Mouse (Mus musculus) gastrocnemius, postnatal 4 days (tissue): Measurements from ENCODE around the gene Tnnt3. TPM values are rescaled to one million over a fixed set of nuclear protein-coding genes. Genes with fewer than 3 reads are reported as not detected.

Experiments used
- DNase-seq, 2 experiments: peaks; one replicate each; pipeline ENCODE4 v3.0.0; 2021 to 2022; ENCODE audit warnings: low spot score in 2 of 2, mixed read lengths in 2 of 2
- total RNA-seq, 2 experiments: library from RNA; stranded (reverse); gene quantifications; 2 replicates each; pipeline ENCODE4 v1.2.3; 2021

Tnnt3 gene
- total RNA-seq, 2 experiments from 2014 or later: 9,881 to 10,830 TPM

DNA sequence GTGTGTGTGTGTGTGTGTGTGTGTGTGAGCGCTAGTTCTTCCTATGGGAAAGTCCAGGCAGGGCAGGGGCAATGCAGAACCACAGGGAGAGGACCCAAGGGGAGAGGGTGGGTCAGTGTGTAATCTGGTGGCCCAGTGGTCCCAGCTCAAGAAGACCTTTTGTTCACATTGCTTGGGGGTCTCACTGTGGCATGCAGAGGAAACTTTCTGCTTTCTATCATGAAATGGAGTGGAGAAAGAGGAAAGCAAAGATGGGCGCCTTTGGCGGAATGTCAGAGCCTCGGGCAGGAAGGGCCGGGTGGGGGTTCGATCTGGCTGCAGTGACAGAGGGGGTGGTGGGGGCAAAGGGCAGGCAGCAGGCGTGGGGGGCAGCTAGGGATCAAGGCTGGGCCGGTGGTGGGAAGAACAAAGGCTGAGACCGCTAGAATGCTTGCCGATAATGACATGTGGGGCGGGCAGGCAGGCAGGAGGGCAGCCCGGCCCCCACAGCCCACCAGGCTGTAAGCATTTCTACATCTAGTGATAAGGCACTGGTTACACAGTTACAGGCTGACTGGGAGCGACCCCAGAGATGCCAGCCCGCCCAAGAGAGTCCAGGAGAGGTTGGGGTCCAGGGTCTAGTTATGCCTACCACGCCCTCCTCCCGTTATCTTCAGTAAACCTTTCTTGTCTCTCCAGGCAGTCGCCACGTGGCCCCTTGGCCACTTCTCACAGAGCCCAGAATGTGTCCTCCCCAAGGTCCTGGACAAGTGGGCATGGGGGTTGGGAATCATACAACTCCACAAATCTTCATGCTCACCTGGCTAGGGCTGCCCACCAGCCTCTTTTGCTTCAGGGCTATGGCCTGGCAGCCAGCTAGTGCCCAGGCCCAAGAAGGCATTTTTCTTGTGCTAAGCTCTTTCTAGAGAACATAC lies 62.6 kb downstream of the Tnnt3 start:
- no peak for DNase-seq

GRCm38 (mm10) chr7:142561856-142562404 lies 63.3 kb downstream of the Tnnt3 start:
- no peak for DNase-seq

GRCm38 (mm10) chr7:142563168-142563567 lies 64.5 kb downstream of the Tnnt3 start:
- no peak for DNase-seq

DNA sequence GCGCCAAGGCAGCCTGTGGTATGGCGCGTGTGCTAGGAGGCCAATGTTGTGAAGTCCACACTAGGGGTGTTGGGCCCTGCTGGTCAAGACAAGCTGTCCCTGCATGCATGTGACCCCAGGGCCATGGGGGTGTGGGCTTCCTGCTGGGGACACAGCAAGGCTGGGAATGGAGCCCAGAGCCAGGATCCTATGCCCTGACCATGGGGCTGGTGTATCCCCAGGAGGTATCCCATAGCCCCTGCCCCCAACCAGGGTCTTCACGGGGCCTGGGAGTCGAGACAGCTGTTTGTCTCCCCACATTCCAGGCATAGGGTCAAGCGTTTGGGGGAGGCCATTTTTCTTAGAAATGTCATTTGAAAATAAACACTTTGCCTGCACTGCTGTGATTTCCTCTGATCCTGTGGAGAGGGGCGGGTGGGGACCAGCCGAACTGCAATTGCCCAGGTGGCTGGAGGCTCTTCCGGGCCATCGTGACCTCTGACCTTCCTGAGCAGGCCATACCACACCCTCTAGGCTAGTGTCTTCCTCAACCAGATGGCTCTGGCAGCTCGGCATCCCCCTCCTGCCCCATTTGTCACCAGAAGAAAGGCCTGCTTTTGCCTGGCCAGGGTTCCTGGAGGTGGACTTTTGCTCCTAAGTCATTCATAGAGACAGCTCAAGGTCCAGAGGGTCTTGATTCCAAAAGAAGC lies 66.5 kb downstream of the Tnnt3 start:
- no peak for DNase-seq

Other genes starting within 250 kb of the Tnnt3 start
- gene Gm2431, start 240.5 kb upstream of the Tnnt3 start, total RNA-seq: not detected
- gene Gm4559, start 224.5 kb upstream of the Tnnt3 start, total RNA-seq: not detected
- gene Krtap5-1, start 201.7 kb upstream of the Tnnt3 start, total RNA-seq: not detected
- gene Krtap5-4, start 195.3 kb upstream of the Tnnt3 start, total RNA-seq: not detected
- 1 to 10 TPM in 1 of 2 experiments, not detected in 1; 1.1 TPM for gene Ifitm10, start 125.1 kb upstream of the Tnnt3 start, total RNA-seq
- gene Gm49369, start 116.2 kb upstream of the Tnnt3 start, total RNA-seq: 1 to 10 TPM in 1 of 2 experiments, not detected in 1; 1.3 TPM
- 100 to 1,000 TPM; 265 to 273 TPM for gene Ctsd, start 110.8 kb upstream of the Tnnt3 start, total RNA-seq
- not detected for gene Syt8, start 64.0 kb upstream of the Tnnt3 start, total RNA-seq
- 1,000 to 10,000 TPM; 7,757 to 8,026 TPM for gene Tnni2, start 57.0 kb upstream of the Tnnt3 start, total RNA-seq
- gene Lsp1, start 38.0 kb upstream of the Tnnt3 start, total RNA-seq: 10 to 100 TPM; 26.3 to 28.7 TPM
- 1 to 10 TPM; 6.3 to 9.4 TPM for gene Mrpl23, start 33.9 kb downstream of the Tnnt3 start, total RNA-seq
- over 10,000 TPM; 13,021 to 14,565 TPM for gene Igf2, start 168.0 kb downstream of the Tnnt3 start, total RNA-seq
- gene Gm49394, start 171.1 kb downstream of the Tnnt3 start, total RNA-seq: 1 to 10 TPM; 2.2 to 2.5 TPM
- not detected for gene Ins2, start 244.5 kb downstream of the Tnnt3 start, total RNA-seq